Mouse (Mus musculus) C2C12 (cell line): ENCODE measurements around the gene Tcea3. TPM values are rescaled to one million over a fixed set of nuclear protein-coding genes. Genes with fewer than 3 reads are reported as not detected.
A peak's percentile ranks its signal among the peaks of the same experiment; 100 is the strongest.

Source experiments
- H3K27me3 ChIP-seq: one replicate; pipeline ENCODE4 v1.6.1; 2011; ENCODE audit not compliant: control insufficient read depth, insufficient read depth, insufficient read length
- H3K36me3 ChIP-seq: one replicate; pipeline ENCODE4 v1.6.1; 2011; ENCODE audit not compliant: control insufficient read depth, insufficient read depth
- H3K4me3 ChIP-seq: one replicate; pipeline ENCODE4 v1.5.1; 2011; ENCODE audit warnings: mild to moderate bottlenecking, control low read depth; ENCODE audit not compliant: poor library complexity, insufficient read depth, severe bottlenecking
- H3K79me2 ChIP-seq: one replicate; pipeline ENCODE4 v1.6.1; 2011; ENCODE audit not compliant: control insufficient read depth, insufficient read depth
- H3K79me3 ChIP-seq: one replicate; pipeline ENCODE4 v1.6.1; 2011; ENCODE audit warnings: low read depth, control low read depth
- H3ac ChIP-seq: one replicate; pipeline ENCODE3; 2011; ENCODE audit warnings: low read depth; ENCODE audit not compliant: control insufficient read depth, insufficient read length
- CEBPB ChIP-seq: IDR thresholded peaks from one replicate; pipeline ENCODE4 v1.6.1; 2011; ENCODE audit warnings: low read depth, mild to moderate bottlenecking, control low read depth, moderate library complexity
- CTCF ChIP-seq: IDR thresholded peaks from one replicate; pipeline ENCODE4 v1.5.1; 2011; ENCODE audit not compliant: control insufficient read depth, insufficient read depth, insufficient read length
- FOSL1 ChIP-seq: IDR thresholded peaks from one replicate; pipeline ENCODE4 v1.8.0; 2011; ENCODE audit warnings: mild to moderate bottlenecking, low read length; ENCODE audit not compliant: poor library complexity, insufficient read depth, severe bottlenecking
- MAX ChIP-seq: IDR thresholded peaks from one replicate; pipeline ENCODE4 v1.6.1; 2011; ENCODE audit warnings: mild to moderate bottlenecking, control low read depth
- MYOD1 ChIP-seq: IDR thresholded peaks from one replicate; pipeline ENCODE4 v1.6.1; 2011; ENCODE audit warnings: low read depth; ENCODE audit not compliant: control insufficient read depth, insufficient read length
- MYOG ChIP-seq: IDR thresholded peaks from one replicate; pipeline ENCODE4 v1.6.1; 2011; ENCODE audit not compliant: control insufficient read depth, insufficient read length; ENCODE audit errors: extremely low read depth
- USF1 ChIP-seq: IDR thresholded peaks from one replicate; pipeline ENCODE4 v1.6.1; 2011; ENCODE audit warnings: low read depth, mild to moderate bottlenecking, control low read depth, moderate library complexity
- polyA plus RNA-seq: library from polyadenylated mRNA; unstranded; fragments of >200 nt; fragmentation: generic; extraction: Trizol; gene quantifications from one replicate; pipeline ENCODE4 v1.2.1, GENCODE M21; 2012; ENCODE audit warnings: missing spikeins

Tcea3 gene
- polyA plus RNA-seq, 1 experiment: 2.8 TPM

- H3ac ChIP-seq: no peak overlapping the region
- H3K79me2 ChIP-seq: no peaks in the 10 kb centered on the region
- no peak for TF ChIP-seq FOSL1
- TF ChIP-seq CTCF: no peak
- no peak for TF ChIP-seq USF1
- TF ChIP-seq MYOD1: no peak
- no peak for TF ChIP-seq MYOG
- TF ChIP-seq MAX: no peak
- TF ChIP-seq CEBPB: no peak
- H3K27me3 ChIP-seq: no peaks in the 10 kb centered on the region
- no peaks in the 10 kb centered on the region for H3K36me3 ChIP-seq
- no peaks in the 10 kb centered on the region for H3K79me3 ChIP-seq
- no peak overlapping the region for H3K4me3 ChIP-seq
Observed at GRCm38 (mm10) chr4:136256696-136257095, 9.2 kb downstream of the Tcea3 start.

- H3ac ChIP-seq: no peak overlapping the region
- H3K79me3 ChIP-seq: no peaks in the 10 kb centered on the region
- TF ChIP-seq MYOG (no peak), USF1 (no peak), CTCF (no peak), MYOD1 (no peak), CEBPB (no peak), MAX (no peak), FOSL1 (no peak)
- H3K79me2 ChIP-seq: no peaks in the 10 kb centered on the region
- no peaks in the 10 kb centered on the region for H3K36me3 ChIP-seq
- no peaks in the 10 kb centered on the region for H3K27me3 ChIP-seq
- no peak overlapping the region for H3K4me3 ChIP-seq
Observed at GRCm38 (mm10) chr4:136259916-136260315, 12.4 kb downstream of the Tcea3 start.

- H3K79me2 ChIP-seq: no peaks in the 10 kb centered on the region
Observed at GRCm38 (mm10) chr4:136260491-136261180, 13.1 kb downstream of the Tcea3 start.

GRCm38 (mm10) chr4:136261912-136262311, 14.4 kb downstream of the Tcea3 start:
- no peaks in the 10 kb centered on the region for H3K27me3 ChIP-seq
- TF ChIP-seq MAX (no peak), USF1 (no peak)
- no peak overlapping the region for H3ac ChIP-seq
- H3K4me3 ChIP-seq: no peak overlapping the region
- no peaks in the 10 kb centered on the region for H3K79me2 ChIP-seq
- no peaks in the 10 kb centered on the region for H3K36me3 ChIP-seq
- no peaks in the 10 kb centered on the region for H3K79me3 ChIP-seq

More at GRCm38 (mm10) chr4:136260491-136261180, 13.1 kb downstream of the Tcea3 start:
- Histone ChIP-seq H3ac (no peak overlapping the region), H3K27me3 (no peaks in the 10 kb centered on the region), H3K4me3 (no peak overlapping the region), H3K79me3 (no peaks in the 10 kb centered on the region), H3K36me3 (no peaks in the 10 kb centered on the region)
- peak; percentile 84 for TF ChIP-seq CTCF
- TF ChIP-seq MAX: no peak

GRCm38 (mm10) chr4:136263555-136263954, 16.0 kb downstream of the Tcea3 start:
- Histone ChIP-seq H3K27me3 (no peaks in the 10 kb centered on the region), H3K36me3 (no peaks in the 10 kb centered on the region), H3ac (no peak overlapping the region), H3K79me2 (no peaks in the 10 kb centered on the region), H3K79me3 (no peaks in the 10 kb centered on the region), H3K4me3 (no peak overlapping the region)
- TF ChIP-seq USF1: no peak
- TF ChIP-seq FOSL1: no peak
- no peak for TF ChIP-seq CEBPB
- no peak for TF ChIP-seq MYOG
- TF ChIP-seq CTCF: no peak
- no peak for TF ChIP-seq MAX
- no peak for TF ChIP-seq MYOD1

- Histone ChIP-seq H3K27me3 (no peaks in the 10 kb centered on the region), H3K79me3 (no peaks in the 10 kb centered on the region), H3K36me3 (no peaks in the 10 kb centered on the region), H3K79me2 (no peaks in the 10 kb centered on the region), H3K4me3 (no peak overlapping the region), H3ac (no peak overlapping the region)
- TF ChIP-seq MAX: no peak
- TF ChIP-seq MYOD1: peak; percentile 34
Observed at GRCm38 (mm10) chr4:136266716-136267343, 19.3 kb downstream of the Tcea3 start.
